Mouse (Mus musculus): ENCODE results near the gene Gm21778.
"Not testable (repeated sequence)": the region's sequence is repeated elsewhere in the genome, so short reads cannot be mapped to it uniquely, and the experiment has no call there.

Gm21778 gene

DNA sequence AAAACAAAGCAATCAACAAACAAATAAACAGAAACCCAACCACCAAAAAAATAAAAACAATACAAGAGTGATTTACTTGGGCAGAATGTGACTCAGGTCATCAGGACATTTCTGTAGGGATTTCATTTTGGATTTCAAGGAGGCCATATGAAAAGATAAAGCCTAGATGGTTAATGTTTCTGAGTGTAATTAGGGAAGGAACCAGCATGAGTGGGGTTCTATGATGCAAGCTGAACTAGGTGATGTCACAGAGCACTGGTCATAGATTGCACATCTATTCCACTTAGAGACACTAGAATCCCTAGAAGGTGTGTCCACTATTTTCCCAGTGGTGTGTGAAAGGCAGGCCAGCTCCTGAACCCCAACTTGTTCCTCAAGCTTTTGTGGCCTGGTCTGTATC lies at the start of gene Gm21778:
Gene Gm21778 (plus strand): TSS at position 301 of the 400 bp plus-strand sequence.
- in situ Hi-C loops (cut with MboI; ENCODE audit: unreplicated experiment in 2 of 2) = not testable (repeated sequence)
